Mouse (Mus musculus): ENCODE data around the gene Sec13. TPM values are rescaled to one million over a fixed set of nuclear protein-coding genes. Genes with fewer than 3 reads are reported as not detected.

Sec13 gene
- polyA plus RNA-seq, 1 experiment from 2014 or later, result 277 TPM

DNA sequence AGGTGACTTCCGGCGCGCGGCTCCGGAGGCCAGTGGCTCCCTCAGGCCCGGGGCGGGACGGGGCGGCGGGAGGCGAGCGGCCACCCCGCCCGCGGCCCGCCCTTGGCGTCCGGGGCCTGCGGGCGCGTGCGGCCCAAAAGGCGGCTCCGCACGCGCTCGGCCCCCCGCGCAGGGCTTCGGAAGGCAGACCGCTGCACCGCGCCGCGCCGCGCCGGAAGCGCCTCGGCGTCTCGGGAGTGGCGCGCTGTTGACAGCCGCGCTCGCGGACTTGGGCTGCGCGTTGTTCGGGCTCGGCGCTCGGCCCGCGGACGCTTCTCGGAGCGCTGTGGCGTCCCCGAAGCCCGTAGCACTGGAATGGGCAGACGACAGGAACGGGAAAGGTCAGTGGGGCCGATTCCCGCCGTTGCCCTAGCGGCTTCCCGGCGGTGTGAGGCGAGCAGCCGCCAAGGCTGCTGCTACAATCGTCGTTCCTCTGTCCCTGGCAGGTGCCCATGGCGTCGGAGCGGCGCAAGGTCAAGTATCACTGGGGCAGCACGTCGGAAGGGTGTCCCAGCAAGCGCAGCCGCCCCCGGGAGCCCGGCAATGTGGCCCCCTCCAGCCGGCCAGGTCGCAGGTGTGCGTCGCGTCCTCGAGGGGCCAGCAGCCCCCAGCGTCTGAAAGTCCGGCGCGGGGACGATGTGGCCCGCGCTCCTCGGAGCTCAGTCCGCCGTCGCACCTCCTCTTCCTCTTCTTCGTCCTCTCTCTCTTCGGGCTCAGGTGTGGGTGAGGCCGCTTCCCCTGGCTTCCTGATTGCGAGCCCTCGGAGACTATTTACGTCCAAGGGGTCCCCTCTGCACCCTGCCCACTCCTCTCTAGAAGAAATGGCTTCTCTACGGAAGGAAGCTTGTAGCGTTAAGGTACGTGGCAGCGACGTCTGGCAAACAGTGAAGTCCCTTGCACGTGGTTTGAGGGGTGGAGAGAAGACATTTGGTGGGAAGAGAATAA, 43.0 kb downstream of the Sec13 start:
- Histone ChIP-seq H3K4me2 (peak overlapping the region; percentile 98), H3K27me3 (no peaks in the 10 kb centered on the region), H3K27ac (peak overlapping the region; percentile 87), H3K4me1 (replicated peaks) (peaks cover 22% of the 10 kb centered on the region), H3K9me3 (no peaks in the 10 kb centered on the region), H3K36me3 (peaks cover 31% of the 10 kb centered on the region), H3K4me3 (replicated peaks) (peak overlapping the region; percentile 87), H3K9ac (replicated peaks) (peak overlapping the region; percentile 82)
- ATAC-seq (ENCODE audit: insufficient number of reproducible peaks, insufficient read depth, low FRiP score, low TSS enrichment, low read depth), result no peak
- under 1% methylated on average over 83 of the region's 113 CpGs for WGBS

GRCm38 (mm10) chr6:113696582-113697221, 43.8 kb downstream of the Sec13 start, which contains the start of gene Tatdn2:
Tatdn2 (plus strand) TSS chr6:113697050.
- ATAC-seq (ENCODE audit: insufficient number of reproducible peaks, insufficient read depth, low FRiP score, low TSS enrichment, low read depth), result peak; percentile 99
- Histone ChIP-seq H3K27me3 (no peaks in the 10 kb centered on the region), H3K4me3 (replicated peaks) (peak within 1 kb of the TSS; percentile 87), H3K4me1 (replicated peaks) (peaks cover 22% of the 10 kb centered on the region), H3K4me2 (peak within 1 kb of the TSS; percentile 98), H3K9ac (replicated peaks) (peak within 1 kb of the TSS; percentile 82), H3K9me3 (no peaks in the 10 kb centered on the region), H3K36me3 (peaks cover 23% of the 10 kb centered on the region), H3K27ac (peak within 1 kb of the TSS; percentile 87)
- under 1% methylated on average over 52 of the region's 58 CpGs for WGBS

- peak overlapping the region; percentile 98 for H3K4me2 ChIP-seq
- H3K9me3 ChIP-seq, result no peaks in the 10 kb centered on the region
- H3K36me3 ChIP-seq, result peaks cover 15% of the 10 kb centered on the region
- 28% methylated on average over 4 of the region's 4 CpGs for WGBS
- H3K4me3 ChIP-seq (replicated peaks), result peak overlapping the region; percentile 87; the same call in 1 of the 2 replicates
- H3K27me3 ChIP-seq, result no peaks in the 10 kb centered on the region
- peaks cover 25% of the 10 kb centered on the region for H3K4me1 ChIP-seq (replicated peaks)
- H3K27ac ChIP-seq, result peak overlapping the region; percentile 87
- no peak overlapping the region for H3K9ac ChIP-seq (replicated peaks)
- ATAC-seq (ENCODE audit: insufficient number of reproducible peaks, insufficient read depth, low FRiP score, low TSS enrichment, low read depth), result no peak
These were observed 44.7 kb downstream of the Sec13 start for GRCm38 (mm10) chr6:113695766-113696355.

GRCm38 (mm10) chr6:113695203-113695602, 45.3 kb downstream of the Sec13 start:
- H3K4me1 ChIP-seq (replicated peaks), result peaks cover 31% of the 10 kb centered on the region
- 38% methylated on average over 1 of the region's 1 CpGs for WGBS
- ATAC-seq (ENCODE audit: insufficient number of reproducible peaks, insufficient read depth, low FRiP score, low TSS enrichment, low read depth), result no peak

DNA sequence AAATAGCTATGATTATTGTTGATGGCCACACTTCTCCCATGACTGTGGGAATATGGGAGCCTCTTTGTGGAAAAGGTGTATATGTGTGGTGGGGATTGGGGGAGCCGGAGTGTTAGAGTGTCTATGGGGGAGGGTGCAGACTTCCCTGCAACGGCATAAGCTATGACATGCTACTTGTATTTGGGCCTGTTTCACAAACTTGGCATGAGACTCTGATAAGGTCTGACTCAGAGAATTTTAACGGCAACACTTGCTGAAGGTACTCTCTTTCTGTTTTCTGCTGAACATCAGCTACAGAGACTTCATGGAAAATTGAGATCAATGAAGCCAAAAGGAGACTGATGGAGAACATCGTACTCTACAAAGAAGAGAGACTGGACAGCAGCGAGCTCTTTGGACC, 47.2 kb downstream of the Sec13 start:
- ATAC-seq (ENCODE audit: insufficient number of reproducible peaks, insufficient read depth, low FRiP score, low TSS enrichment, low read depth), result no peak
- Histone ChIP-seq H3K9ac (replicated peaks) (no peak overlapping the region), H3K27me3 (no peaks in the 10 kb centered on the region), H3K27ac (no peak overlapping the region), H3K4me2 (no peak overlapping the region), H3K9me3 (no peaks in the 10 kb centered on the region), H3K4me3 (replicated peaks) (no peak overlapping the region), H3K36me3 (no peaks in the 10 kb centered on the region), H3K4me1 (replicated peaks) (peaks cover 30% of the 10 kb centered on the region)
- 94% methylated on average over 5 of the region's 5 CpGs for WGBS

More at GRCm38 (mm10) chr6:113695203-113695602, 45.3 kb downstream of the Sec13 start:
- H3K4me3 ChIP-seq (replicated peaks), result no peak overlapping the region
- no peaks in the 10 kb centered on the region for H3K27me3 ChIP-seq
- H3K9me3 ChIP-seq, result no peaks in the 10 kb centered on the region
- H3K27ac ChIP-seq, result no peak overlapping the region
- H3K9ac ChIP-seq (replicated peaks), result no peak overlapping the region
- H3K36me3 ChIP-seq, result peaks cover 9% of the 10 kb centered on the region; the same call in 1 of the 2 replicates
- no peak overlapping the region for H3K4me2 ChIP-seq

- H3K9me3 ChIP-seq, result no peaks in the 10 kb centered on the region
- WGBS, result 83% methylated on average over 5 of the region's 5 CpGs
- no peaks in the 10 kb centered on the region for H3K27me3 ChIP-seq
- peaks cover 23% of the 10 kb centered on the region for H3K4me1 ChIP-seq (replicated peaks)
- no peak for ATAC-seq (ENCODE audit: insufficient number of reproducible peaks, insufficient read depth, low FRiP score, low TSS enrichment, low read depth)
- H3K4me3 ChIP-seq (replicated peaks), result no peak overlapping the region
- H3K4me2 ChIP-seq, result no peak overlapping the region
- H3K9ac ChIP-seq (replicated peaks), result no peak overlapping the region
- no peak overlapping the region for H3K27ac ChIP-seq
- H3K36me3 ChIP-seq, result no peaks in the 10 kb centered on the region
These were observed 47.8 kb downstream of the Sec13 start for GRCm38 (mm10) chr6:113692661-113693133.

- peak overlapping the region; percentile 44; the same call in 1 of the 2 replicates for H3K4me2 ChIP-seq
- H3K27ac ChIP-seq, result peak overlapping the region; percentile 87
- peaks cover 25% of the 10 kb centered on the region for H3K4me1 ChIP-seq (replicated peaks)
- H3K36me3 ChIP-seq, result no peaks in the 10 kb centered on the region
- H3K9ac ChIP-seq (replicated peaks), result no peak overlapping the region
- H3K27me3 ChIP-seq, result no peaks in the 10 kb centered on the region
- peak overlapping the region; percentile 7; the same call in 1 of the 2 replicates for H3K4me3 ChIP-seq (replicated peaks)
- 65% methylated on average over 4 of the region's 4 CpGs for WGBS
- no peaks in the 10 kb centered on the region for H3K9me3 ChIP-seq
- no peak for ATAC-seq (ENCODE audit: insufficient number of reproducible peaks, insufficient read depth, low FRiP score, low TSS enrichment, low read depth)
These were observed 49.5 kb downstream of the Sec13 start for GRCm38 (mm10) chr6:113691084-113691462.

- Histone ChIP-seq H3K9me3 (no peaks in the 10 kb centered on the region), H3K36me3 (no peaks in the 10 kb centered on the region), H3K27me3 (no peaks in the 10 kb centered on the region), H3K9ac (replicated peaks) (peak overlapping the region; percentile 8; the same call in 1 of the 2 replicates), H3K27ac (peak overlapping the region; percentile 87), H3K4me2 (peak overlapping the region; percentile 44), H3K4me1 (replicated peaks) (peaks cover 20% of the 10 kb centered on the region), H3K4me3 (replicated peaks) (peak overlapping the region; percentile 7; the same call in 1 of the 2 replicates)
- WGBS, result 8% methylated on average over 14 of the region's 14 CpGs
- no peak for ATAC-seq (ENCODE audit: insufficient number of reproducible peaks, insufficient read depth, low FRiP score, low TSS enrichment, low read depth)
These were observed 50.0 kb downstream of the Sec13 start for GRCm38 (mm10) chr6:113690400-113691083.

DNA sequence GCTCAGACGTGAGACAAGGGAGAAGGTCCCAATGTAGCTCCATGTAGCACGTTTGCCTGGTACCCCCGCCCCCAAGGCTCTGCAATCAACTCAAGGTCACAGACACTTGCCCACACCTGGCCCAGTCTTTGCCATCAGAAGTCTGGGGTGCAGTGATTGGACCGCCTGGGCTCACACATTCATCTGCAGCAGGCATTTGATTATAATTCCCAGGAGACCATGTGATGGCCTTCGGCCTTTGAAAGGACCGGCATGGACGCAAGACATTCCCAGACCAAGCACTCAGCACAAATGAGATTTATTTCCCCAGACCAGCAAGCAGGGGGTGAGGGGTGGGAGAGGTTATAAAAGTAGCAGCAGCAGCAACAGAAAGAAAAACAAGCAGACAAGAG, 50.5 kb downstream of the Sec13 start:
- Histone ChIP-seq H3K4me3 (replicated peaks) (no peak overlapping the region), H3K9me3 (no peaks in the 10 kb centered on the region), H3K27ac (peak overlapping the region; percentile 87), H3K27me3 (no peaks in the 10 kb centered on the region), H3K9ac (replicated peaks) (0 out of 2 replicates have a peak overlapping the region, but pooled peaks have one; percentile 8), H3K36me3 (no peaks in the 10 kb centered on the region), H3K4me1 (replicated peaks) (peaks cover 20% of the 10 kb centered on the region), H3K4me2 (peak overlapping the region; percentile 44)
- 5% methylated on average over 7 of the region's 7 CpGs for WGBS
- ATAC-seq (ENCODE audit: insufficient number of reproducible peaks, insufficient read depth, low FRiP score, low TSS enrichment, low read depth), result peak; percentile 42; the same call in 1 of the 2 replicates

DNA sequence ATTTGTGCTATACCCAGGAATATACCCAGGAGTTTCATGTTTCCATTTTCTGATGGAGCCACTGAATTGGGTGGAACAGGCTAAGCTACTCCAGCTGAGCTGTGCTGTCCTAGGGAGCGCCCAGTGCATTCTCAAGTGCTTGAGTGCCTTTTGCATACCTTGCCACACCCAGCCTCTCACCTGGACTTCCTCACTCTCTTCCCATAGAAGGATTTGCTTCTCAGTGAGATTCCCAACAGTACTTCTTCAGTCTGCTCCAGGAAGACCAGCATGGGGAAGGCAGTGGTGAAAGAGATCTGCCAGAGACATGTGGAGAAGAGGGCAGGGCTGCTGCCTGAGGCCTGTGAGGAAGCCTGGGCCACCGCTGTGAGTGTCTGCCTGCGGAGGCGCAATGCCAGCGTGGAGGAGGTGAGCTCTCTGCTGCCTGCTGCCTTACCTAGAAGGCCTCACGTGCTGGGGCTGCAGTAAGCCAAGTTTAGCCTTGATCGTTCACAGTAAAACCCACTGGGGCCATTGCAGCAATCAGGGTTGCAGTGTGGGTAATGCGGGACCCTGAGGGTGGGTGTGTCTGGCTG, 53.9 kb downstream of the Sec13 start:
- Histone ChIP-seq H3K9me3 (no peaks in the 10 kb centered on the region), H3K4me1 (replicated peaks) (peaks cover 20% of the 10 kb centered on the region), H3K4me3 (replicated peaks) (no peak overlapping the region), H3K4me2 (no peak overlapping the region), H3K9ac (replicated peaks) (no peak overlapping the region), H3K27me3 (no peaks in the 10 kb centered on the region), H3K36me3 (no peaks in the 10 kb centered on the region), H3K27ac (no peak overlapping the region)
- no peak for ATAC-seq (ENCODE audit: insufficient number of reproducible peaks, insufficient read depth, low FRiP score, low TSS enrichment, low read depth)
- WGBS, result 44% methylated on average over 8 of the region's 8 CpGs
